Comparison of ENCODE assay signal across 14 mouse cellular contexts in the genomic region with DNA sequence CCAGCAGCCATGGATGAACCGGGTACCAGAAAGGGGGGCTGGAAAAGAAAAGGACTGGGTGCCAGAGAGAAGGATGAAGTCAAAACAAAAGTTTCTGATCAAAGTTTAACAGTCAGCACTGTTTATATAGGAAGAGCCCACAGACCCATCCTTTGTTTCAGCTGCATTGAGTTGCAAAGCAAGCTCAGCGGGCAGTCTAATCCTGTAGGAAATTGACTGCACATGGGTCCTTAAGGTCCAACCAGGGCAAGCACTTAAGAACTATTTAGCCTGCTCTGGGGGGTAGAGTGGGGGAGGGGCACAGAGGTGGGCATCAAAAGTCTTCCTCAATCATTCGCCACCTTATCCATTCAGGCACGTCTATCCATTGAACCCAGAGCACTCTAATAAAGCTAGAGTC. TPM values are rescaled to one million over a fixed set of nuclear protein-coding genes. Genes with fewer than 3 reads are reported as not detected.
"Had no signal": no experiment of that assay in that cellular context is flagged by ENCODE, and none has a peak within 500 bp of the region (broad histone marks: within the 10 kb centered on the region; RNA-seq: fewer than 3 reads in every experiment).

No protein-coding gene starts in this region.

- DNase-seq: lung, adult 18-20 months; lung, embryonic 14.5 days; lung, postnatal 10 days; lung, postnatal 4 days; midbrain, embryonic 14.5 days; retina, postnatal 1 day; right cerebral cortex, adult 18-20 months; right cerebral cortex, postnatal 25 days; right cerebral cortex, postnatal 4 days; spleen, adult 18-20 months; thymus, adult 18-20 months; thymus, postnatal 14 days; thymus, postnatal 36 days had no signal

RNA-seq across cellular contexts. Expression of a gene that starts 42.3 kb away (rescaled TPM):
- total RNA-seq: megakaryocyte-erythroid progenitor cell, adult 5-6 weeks had no signal
